Mouse (Mus musculus) spleen, adult 18-20 months (tissue): ENCODE data around the gene Psmg4.
A peak's percentile ranks its signal among the peaks of the same experiment; 100 is the strongest.

Experiments
- DNase-seq, 2 experiments: peaks; one replicate each; pipeline ENCODE4 v3.0.0; 2022; ENCODE audit warnings: mixed read lengths in 2 of 2

Gene Psmg4

GRCm38 (mm10) chr13:34162491-34163303 is at the start of gene Psmg4:
Gene Psmg4, plus strand, starts transcription at chr13:34162964.
- peak; percentile 89 to 96 for DNase-seq

- DNase-seq, result no peak
Measured at GRCm38 (mm10) chr13:34113086-34113485, 49.7 kb upstream of the Psmg4 start.

GRCm38 (mm10) chr13:34114654-34115053 is 48.1 kb upstream of the Psmg4 start:
- DNase-seq, result no peak

DNA sequence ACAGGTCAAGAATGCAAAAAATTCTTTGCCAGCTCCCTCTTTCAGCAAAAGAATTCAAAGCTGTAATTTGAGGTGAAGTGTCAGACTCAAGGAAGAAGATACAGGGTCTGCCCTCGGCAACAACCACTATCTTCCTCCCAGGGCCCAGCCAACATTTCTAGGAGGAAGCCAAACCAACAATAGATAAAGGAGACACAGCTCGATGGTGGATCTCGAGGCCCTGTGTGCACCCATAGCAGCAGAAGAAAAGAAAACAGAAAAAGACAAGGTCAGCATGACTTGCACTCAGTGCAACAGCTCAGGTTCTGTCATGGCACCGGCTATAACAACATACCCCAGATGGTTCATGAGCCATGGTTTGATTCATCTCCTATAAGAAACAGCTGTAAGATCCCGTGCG is 46.3 kb upstream of the Psmg4 start:
- DNase-seq, result no peak

GRCm38 (mm10) chr13:34118816-34119215 is 43.9 kb upstream of the Psmg4 start:
- DNase-seq, result no peak

DNA sequence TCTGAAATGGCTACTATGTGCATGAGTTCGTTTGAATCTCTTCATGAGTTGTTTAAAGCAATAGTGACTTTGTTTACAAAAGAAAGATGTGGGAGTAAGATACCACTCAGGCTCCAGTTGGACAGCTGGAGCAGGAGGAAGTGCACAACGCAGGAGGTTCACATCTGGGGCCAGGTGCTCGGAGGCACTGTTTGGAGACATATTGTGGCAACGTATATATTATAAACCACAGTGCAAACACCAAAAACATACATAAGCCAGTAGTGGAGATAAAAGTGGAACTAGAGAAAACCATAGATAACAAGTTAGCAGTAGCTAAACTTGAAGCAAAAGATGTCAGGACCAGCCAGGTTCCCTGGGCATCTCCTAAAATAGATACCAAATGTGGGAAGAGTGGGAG is 43.4 kb upstream of the Psmg4 start:
- DNase-seq, result no peak

- no peak for DNase-seq
Measured at GRCm38 (mm10) chr13:34120536-34120935, 42.2 kb upstream of the Psmg4 start.

DNA sequence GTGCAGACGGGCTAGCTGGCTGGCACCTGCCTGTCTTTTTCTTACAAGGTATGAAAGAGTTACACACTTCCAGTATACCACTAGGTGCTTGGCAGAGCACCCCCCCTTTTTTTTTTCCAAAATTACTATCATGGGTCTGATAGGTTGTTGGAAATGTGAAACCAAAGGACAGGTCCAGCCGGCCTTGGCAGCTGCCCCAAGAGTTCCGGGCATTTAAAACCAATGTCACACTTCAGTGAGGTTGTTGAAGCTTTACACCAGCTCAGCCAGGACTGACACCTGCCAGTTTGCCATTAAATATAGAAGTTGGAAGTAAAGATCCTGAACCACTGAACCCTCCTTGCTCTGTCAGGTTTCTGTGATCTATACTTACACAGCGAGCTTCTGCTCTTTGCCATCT is 37.1 kb upstream of the Psmg4 start:
- no peak for DNase-seq

DNA sequence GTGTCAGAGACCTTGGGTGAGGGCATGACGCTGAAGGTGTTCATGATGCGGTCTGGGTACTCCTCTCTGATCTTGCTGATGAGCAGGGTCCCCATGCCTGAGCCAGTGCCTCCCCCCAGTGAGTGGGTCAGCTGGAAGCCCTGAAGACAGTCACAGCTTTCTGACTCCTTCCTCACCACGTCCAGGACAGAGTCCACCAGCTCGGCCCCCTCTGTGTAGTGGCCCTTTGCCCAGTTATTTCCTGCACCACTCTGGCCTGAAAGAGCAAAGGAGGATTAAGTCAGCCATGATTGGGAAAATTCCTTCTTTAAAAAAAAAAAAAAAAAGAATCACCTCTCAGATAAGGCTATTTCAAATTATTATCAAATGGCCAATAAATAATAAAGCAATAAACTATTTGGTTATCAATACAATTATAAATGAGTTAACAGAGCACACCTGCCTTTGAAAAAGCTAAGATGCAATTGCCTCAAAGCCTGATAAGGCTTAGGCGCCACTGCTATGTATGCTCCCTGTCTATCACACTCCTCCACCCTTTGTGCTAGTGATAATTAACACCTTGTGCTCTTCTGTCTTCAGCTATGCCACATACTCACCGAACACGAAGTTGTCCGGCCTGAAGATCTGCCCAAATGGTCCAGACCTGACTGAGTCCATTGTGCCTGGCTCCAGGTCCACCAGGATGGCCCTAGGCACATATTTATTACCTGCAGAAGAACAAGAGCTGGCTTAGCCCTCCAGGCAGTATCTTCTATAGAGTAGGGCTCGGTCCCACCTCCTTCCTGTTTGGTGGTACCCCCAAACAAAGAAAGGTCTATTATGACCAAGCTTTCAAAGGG is 34.3 kb upstream of the Psmg4 start:
- DNase-seq, result no peak

- DNase-seq, result peak; percentile 25 to 47
Measured at GRCm38 (mm10) chr13:34129485-34130225, 33.1 kb upstream of the Psmg4 start.

DNA sequence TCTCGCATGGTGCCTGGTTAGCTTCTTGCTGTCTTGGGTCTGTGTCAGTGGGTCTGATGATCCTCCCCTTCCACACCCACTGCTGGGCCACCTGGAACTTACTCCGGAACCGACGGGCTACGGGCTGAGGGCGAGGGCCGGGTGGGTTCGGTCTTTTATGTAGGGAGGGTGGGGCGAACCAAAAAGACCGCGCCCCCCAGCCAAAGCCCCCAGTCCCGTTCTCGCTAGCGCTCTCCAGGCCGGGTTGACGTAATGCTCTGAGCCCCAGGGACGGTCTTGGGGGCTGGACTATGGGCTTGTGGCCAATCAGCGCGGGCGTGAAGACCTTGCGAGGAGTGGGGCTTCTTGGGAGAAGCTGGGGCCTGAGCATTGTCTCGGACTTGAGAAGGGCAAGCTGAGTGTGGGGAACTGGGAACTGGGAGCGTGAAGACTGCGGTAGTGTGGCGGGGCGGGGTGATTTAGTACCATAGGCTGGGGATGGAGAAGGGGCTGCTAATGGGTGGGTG is 32.5 kb upstream of the Psmg4 start, which contains the start of gene Tubb2b:
Gene Tubb2b (minus strand): TSS at position 241 of the 506 bp plus-strand sequence.
- peak; percentile 27 to 36 for DNase-seq

- peak in 1 of 2 experiments; percentile 31 for DNase-seq
Measured at GRCm38 (mm10) chr13:34131011-34131707, 31.6 kb upstream of the Psmg4 start.

GRCm38 (mm10) chr13:34131708-34132060 is 31.1 kb upstream of the Psmg4 start:
- DNase-seq, result peak in 1 of 2 experiments; percentile 44

- DNase-seq, result no peak
Measured at GRCm38 (mm10) chr13:34132299-34132698, 30.5 kb upstream of the Psmg4 start.

DNA sequence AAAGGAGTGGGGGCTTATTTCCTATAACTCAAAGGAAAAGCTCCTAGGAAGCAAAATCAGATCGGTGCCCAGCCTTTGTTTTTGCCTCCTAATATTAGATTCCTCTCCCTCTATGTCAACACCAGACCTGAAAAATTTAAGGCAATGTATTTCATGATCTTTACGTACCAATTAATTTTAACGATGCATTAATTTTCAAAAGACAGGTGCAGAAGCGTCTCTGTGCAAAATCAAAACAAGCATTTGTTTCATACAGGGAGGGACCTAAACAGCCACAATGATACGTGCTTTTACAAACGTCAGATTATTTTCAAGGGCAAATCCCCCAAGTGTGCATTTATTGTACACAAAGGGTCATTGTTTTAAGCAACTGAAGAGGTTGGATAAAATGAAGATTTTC is 29.9 kb upstream of the Psmg4 start:
- no peak for DNase-seq

DNA sequence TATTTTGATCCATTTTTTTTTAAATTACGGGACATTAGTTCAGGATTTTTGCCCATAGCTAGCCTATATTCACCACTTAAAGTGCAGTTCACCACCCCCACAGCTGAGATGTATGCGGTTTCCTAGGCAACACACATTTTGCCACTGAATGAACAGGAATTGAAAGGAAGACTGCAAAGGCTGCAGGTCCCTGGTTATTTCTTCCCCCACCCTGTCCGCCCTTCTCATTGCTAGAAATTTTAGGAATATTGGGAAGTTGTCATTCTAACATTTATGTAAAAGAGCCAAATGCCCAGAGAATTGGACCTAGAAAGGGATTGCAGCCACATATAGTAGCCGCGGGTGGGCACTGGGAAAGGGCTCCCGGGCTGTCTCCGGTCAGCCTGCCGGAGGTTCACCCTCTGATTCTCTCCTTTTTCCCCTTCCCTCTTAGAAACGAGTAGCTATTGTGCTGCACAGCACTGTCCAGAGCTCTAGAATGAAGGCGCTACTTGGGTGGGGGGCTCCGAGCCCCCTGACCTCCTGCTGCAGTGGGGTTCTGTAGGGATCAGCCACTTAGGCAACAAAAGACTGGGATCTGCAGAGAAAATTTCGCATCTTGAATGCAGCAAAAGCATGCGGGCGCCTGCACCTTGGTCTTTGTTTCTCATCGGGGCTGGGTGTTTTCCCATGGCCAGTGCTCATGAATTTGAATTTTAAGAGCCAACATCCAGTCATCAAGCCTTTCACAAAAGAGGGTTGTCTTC is 29.3 kb upstream of the Psmg4 start:
- no peak for DNase-seq

DNA sequence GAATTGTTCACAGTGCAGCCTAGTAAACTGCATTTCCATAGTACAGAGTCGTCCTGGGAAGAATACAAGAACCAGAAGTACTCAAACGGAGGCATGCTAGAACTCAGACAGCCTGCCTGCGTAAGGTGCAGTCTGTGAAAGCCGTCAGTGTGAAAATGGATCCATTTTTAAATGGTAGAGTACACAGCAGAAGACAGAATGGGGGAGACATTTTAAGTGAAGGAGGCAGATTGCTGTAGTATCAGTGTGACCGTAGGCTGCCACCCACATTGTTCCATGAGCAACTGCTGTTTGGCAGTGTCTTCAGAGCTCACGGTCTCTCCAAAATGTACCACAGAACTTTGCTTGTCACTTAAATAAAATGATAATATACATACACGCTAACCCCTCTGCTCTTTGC is 28.5 kb upstream of the Psmg4 start:
- no peak for DNase-seq

DNA sequence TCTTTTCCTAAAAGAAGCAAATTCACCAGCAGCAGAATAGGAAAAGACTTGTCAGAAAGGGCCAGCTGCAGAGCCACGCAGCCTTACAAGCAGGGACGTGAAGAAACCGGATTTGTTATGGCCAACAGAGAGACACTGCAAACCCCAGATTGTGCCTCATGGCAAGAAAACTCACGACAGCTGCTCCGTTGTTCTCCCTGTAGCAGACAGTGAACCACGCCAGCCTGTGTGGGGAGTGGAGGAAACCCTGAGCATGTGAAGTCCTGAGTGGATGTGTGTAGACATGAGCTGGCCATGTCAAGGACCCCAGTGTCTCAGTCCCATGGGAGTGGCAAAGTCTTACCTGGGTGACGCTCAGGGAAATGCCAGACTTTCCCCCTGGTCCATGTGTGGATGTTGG is 26.2 kb upstream of the Psmg4 start:
- no peak for DNase-seq

DNA sequence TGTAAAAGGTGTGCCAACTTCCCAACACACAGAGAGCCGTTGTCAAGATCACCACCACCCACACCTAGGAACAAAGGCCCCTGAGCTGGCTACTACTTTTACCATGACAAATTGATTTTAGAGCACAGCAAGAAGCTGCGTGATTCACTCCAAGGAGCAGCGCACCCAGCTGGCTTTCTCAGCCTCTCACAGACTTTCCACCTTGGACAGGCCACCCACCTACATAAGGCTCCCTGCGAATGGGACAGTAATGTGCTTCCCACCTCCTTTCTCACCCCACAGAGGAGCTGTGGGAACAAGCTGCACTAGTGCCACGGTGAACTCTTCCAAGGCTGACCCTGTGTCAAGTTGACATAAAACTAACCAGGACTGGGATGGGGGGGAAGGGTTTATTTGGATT is 19.4 kb upstream of the Psmg4 start:
- no peak for DNase-seq

DNA sequence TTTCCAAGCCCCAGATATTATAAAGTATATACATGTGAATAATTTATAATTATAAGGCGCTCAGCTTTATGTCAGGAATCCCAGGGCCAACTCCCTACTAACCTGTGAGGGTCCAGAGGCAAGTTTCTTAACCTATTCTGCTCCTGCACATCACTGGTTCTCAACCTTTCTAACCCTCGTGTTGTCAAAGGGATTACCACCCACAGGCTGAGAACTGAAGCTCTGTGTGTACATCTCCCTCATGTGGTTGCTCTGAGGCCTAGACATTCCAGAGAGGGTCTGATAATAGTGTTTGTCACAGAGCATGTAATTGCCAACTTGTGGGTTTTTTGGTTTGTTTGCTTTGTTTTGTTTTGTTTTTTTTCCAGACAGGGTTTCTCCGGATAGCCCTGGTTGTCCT is 15.8 kb upstream of the Psmg4 start:
- DNase-seq, result no peak

DNA sequence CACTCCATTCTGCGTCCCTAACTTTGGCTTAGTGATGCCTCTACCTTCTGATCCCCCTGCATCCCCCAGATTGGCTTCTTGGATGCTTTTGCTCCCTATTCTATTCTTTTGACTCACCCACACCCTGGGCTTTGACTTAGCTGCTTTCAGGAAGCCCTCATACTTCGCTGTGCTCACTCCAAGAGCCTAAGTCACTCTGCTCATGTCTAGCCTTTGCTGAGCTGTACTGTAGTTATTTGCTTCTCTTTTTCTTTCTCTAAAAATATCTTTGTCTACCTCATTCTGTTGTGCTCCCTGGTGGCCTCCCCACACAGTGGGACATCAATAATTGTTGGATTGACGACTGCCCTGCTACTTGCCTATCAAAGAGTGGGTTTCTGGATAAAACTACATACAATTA is 14.6 kb upstream of the Psmg4 start:
- no peak for DNase-seq
